Mouse (Mus musculus): ENCODE measurements around the gene Hoxa3.

DNA sequence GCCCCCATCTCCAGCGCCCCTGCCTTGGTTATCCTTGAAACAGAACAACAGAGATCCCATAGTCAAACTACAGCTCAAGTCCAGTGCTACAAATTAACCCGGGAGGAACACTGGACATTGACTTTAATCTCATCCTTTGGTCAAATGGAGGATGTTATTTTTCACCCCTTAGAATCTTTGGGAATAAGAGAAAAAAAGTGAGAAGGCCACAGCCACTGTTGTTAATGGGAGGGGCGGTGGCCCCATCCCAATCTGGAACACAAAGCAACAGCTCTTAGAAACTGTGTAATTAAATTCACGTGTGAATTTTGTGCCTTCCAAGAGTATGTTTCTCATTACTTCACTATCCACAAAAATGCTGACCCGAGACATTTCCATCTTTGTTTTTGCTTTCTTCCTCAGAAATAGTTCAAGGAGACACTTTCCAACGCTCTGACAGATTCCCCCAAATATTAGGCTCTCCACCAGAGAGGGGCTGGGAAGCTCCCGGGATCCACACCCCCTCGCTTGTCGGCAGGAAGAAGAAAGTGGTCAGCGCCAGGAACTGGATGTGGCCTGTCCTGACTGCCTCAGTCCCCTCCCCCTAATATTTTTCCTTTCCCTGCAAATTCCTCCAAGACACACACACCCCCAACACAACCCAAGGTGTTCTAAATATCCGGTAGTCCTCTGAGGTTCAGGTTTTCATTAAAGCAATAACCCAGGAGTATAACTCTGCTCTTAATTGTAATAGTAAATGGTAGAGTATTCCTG is 14.5 kb upstream of the Hoxa3 start:
- no peak for TF ChIP-seq CTCF (IDR thresholded peaks at IDR 0.05; ENCODE audit: extremely low read depth, insufficient read depth, low read length)
- no peak for TF ChIP-seq POLR2A (IDR thresholded peaks at IDR 0.05; ENCODE audit: extremely low read depth, insufficient read depth, low read length)
